Mouse (Mus musculus) brown adipose tissue, adult 24 weeks (tissue): Measurements from ENCODE around the gene Abt1. TPM values are rescaled to one million over a fixed set of nuclear protein-coding genes. Genes with fewer than 3 reads are reported as not detected.
A peak's percentile ranks its signal among the peaks of the same experiment; 100 is the strongest.

Experiments used
- H3K27ac ChIP-seq: fragments of 200-500 bp; replicated peaks from 2 replicates; pipeline ENCODE4 v1.5.1; 2012; ENCODE audit warnings: low read depth, mild to moderate bottlenecking, low read length
- H3K4me1 ChIP-seq: fragments of 200-500 bp; 2 replicates; pipeline ENCODE4 v1.6.1; 2012; ENCODE audit warnings: low read length, mixed read lengths; ENCODE audit not compliant: control insufficient read depth, insufficient read depth, insufficient read length
- H3K4me3 ChIP-seq: fragments of 200-500 bp; 2 replicates; pipeline ENCODE4 v1.5.1; 2012; ENCODE audit warnings: low read depth, mild to moderate bottlenecking, low read length, moderate library complexity; ENCODE audit not compliant: insufficient read depth
- polyA plus RNA-seq: library from polyadenylated mRNA; stranded (reverse); fragments of >200 nt; gene quantifications from 2 replicates; pipeline ENCODE4 v1.2.4, GENCODE M21; 2012; ENCODE audit not compliant: missing spikeins, insufficient read depth, insufficient read length

Gene Abt1
- polyA plus RNA-seq, 1 experiment: 5.0 TPM

- Histone ChIP-seq H3K4me3 (peak overlapping the region; percentile 63), H3K27ac (no peak overlapping the region), H3K4me1 (no peaks in the 10 kb centered on the region)
These were observed 25.8 kb upstream of the Abt1 start for GRCm38 (mm10) chr13:23449235-23450095.

GRCm38 (mm10) chr13:23448758-23449157, 25.1 kb upstream of the Abt1 start:
- no peak overlapping the region for H3K4me3 ChIP-seq
- no peak overlapping the region for H3K27ac ChIP-seq

GRCm38 (mm10) chr13:23446498-23446952, 22.9 kb upstream of the Abt1 start:
- no peak overlapping the region for H3K27ac ChIP-seq
- H3K4me1 ChIP-seq: no peaks in the 10 kb centered on the region
- H3K4me3 ChIP-seq: peak overlapping the region; percentile 63

More at GRCm38 (mm10) chr13:23448758-23449157, 25.1 kb upstream of the Abt1 start:
- H3K4me1 ChIP-seq: no peaks in the 10 kb centered on the region

GRCm38 (mm10) chr13:23445561-23446320, 22.1 kb upstream of the Abt1 start:
- Histone ChIP-seq H3K27ac (peak overlapping the region; percentile 56), H3K4me1 (no peaks in the 10 kb centered on the region), H3K4me3 (peak overlapping the region; percentile 79)

- peak overlapping the region; percentile 56 for H3K27ac ChIP-seq
- H3K4me1 ChIP-seq: no peaks in the 10 kb centered on the region
- H3K4me3 ChIP-seq: peak overlapping the region; percentile 79
These were observed 21.5 kb upstream of the Abt1 start for GRCm38 (mm10) chr13:23445156-23445555.

GRCm38 (mm10) chr13:23444451-23444850, 20.8 kb upstream of the Abt1 start:
- no peak overlapping the region for H3K27ac ChIP-seq
- no peaks in the 10 kb centered on the region for H3K4me1 ChIP-seq
- no peak overlapping the region for H3K4me3 ChIP-seq

- no peak overlapping the region for H3K27ac ChIP-seq
- no peak overlapping the region for H3K4me3 ChIP-seq
- H3K4me1 ChIP-seq: no peaks in the 10 kb centered on the region
These were observed 16.2 kb upstream of the Abt1 start for GRCm38 (mm10) chr13:23439901-23440300.

GRCm38 (mm10) chr13:23438521-23438920, 14.9 kb upstream of the Abt1 start:
- Histone ChIP-seq H3K27ac (no peak overlapping the region), H3K4me1 (no peaks in the 10 kb centered on the region), H3K4me3 (peak overlapping the region; percentile 45; the same call in 1 of the 2 replicates)

- no peaks in the 10 kb centered on the region for H3K4me1 ChIP-seq
- H3K27ac ChIP-seq: no peak overlapping the region
- peak overlapping the region; percentile 77 for H3K4me3 ChIP-seq
These were observed 14.2 kb upstream of the Abt1 start for GRCm38 (mm10) chr13:23437908-23438307.

- H3K4me1 ChIP-seq: no peaks in the 10 kb centered on the region
- peak overlapping the region; percentile 77 for H3K4me3 ChIP-seq
- H3K27ac ChIP-seq: peak overlapping the region; percentile 63
These were observed 13.5 kb upstream of the Abt1 start for GRCm38 (mm10) chr13:23436861-23437822.

- Histone ChIP-seq H3K4me1 (no peaks in the 10 kb centered on the region), H3K27ac (no peak overlapping the region), H3K4me3 (peak overlapping the region; percentile 22; the same call in 1 of the 2 replicates)
These were observed 12.6 kb upstream of the Abt1 start for GRCm38 (mm10) chr13:23436231-23436661.

- H3K4me3 ChIP-seq: peak overlapping the region; percentile 36
- no peaks in the 10 kb centered on the region for H3K4me1 ChIP-seq
- H3K27ac ChIP-seq: no peak overlapping the region
These were observed 12.0 kb upstream of the Abt1 start for GRCm38 (mm10) chr13:23435676-23436075.

- Histone ChIP-seq H3K4me1 (no peaks in the 10 kb centered on the region), H3K4me3 (no peak overlapping the region; the same call in 1 of the 2 replicates), H3K27ac (no peak overlapping the region)
These were observed 11.6 kb upstream of the Abt1 start for GRCm38 (mm10) chr13:23435241-23435640.

GRCm38 (mm10) chr13:23434426-23434825, 10.8 kb upstream of the Abt1 start:
- Histone ChIP-seq H3K27ac (no peak overlapping the region), H3K4me3 (no peak overlapping the region), H3K4me1 (no peaks in the 10 kb centered on the region)
